Mouse (Mus musculus): ENCODE results near the gene Gm45716.

Gm45716 gene

DNA sequence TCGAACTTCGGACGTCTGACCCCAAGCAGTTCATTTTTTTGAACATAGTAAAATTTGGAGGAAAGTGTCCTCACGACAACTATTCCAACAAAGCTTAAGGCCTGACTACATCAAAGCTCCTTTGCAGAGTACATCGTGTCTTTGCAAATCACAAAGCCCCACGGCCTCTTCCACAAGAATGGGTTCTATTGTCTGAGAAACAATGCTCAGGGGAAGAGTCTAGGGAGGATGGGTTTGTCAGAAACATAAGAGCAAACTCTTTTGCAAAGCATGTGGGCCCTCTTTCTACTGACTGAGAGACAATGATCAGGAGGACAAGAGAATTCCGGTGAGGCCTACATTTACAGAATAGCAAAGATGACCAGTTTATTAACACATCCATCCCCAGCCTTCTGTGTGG is 26.8 kb downstream of the Gm45716 start:
- no peak for DNase-seq (ENCODE audit: low spot score)

DNA sequence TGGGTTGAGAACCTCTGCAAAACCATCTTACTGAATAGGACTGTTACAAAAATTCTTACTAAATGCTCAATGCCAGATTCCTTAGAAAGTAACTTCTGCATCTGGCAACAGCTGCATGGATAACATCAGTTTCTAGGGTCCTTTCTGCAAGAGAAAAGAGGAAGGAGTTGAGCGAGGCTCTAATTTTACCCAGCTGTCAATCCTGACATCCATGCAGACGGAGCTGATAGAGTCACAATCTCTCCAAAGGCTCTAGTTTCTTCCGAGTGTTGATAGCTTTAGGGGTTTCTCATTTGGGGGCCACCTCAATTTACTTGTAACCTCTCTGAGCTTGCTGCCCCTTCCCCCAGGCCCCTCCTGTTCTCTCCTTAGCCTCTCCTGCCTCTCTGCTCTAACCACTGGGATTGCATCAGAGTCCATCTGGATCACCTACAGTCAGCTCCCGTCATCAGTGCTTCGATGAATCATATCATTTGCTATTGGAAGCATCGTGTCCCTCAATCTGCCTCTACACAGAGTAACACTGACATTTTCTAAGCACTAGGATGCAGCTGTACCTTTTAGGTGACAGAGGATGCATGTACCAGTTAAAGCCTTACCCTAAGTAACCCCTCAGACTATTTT is 32.7 kb downstream of the Gm45716 start:
- peak; percentile 21 for DNase-seq (ENCODE audit: low spot score)

DNA sequence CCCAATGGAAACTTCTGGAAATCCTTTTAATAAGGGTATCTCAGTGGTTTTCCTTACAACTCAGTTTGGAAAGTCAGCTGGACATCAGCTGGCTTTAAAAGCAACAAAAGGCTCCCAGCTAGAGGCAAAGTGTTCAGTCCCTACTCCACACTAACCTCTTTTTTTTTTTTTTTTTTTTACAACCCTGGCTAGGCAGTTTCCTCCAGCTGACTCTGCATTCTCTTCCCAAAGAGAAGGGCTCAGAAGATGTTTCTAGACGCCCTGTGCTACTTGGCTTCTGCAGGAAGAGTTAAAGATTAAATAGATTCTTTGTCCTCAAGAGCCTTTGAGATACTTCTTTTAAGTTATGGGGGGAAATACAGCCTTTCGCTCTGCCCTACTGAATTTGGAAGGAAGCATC is 33.3 kb downstream of the Gm45716 start:
- DNase-seq (ENCODE audit: low spot score) = no peak

DNA sequence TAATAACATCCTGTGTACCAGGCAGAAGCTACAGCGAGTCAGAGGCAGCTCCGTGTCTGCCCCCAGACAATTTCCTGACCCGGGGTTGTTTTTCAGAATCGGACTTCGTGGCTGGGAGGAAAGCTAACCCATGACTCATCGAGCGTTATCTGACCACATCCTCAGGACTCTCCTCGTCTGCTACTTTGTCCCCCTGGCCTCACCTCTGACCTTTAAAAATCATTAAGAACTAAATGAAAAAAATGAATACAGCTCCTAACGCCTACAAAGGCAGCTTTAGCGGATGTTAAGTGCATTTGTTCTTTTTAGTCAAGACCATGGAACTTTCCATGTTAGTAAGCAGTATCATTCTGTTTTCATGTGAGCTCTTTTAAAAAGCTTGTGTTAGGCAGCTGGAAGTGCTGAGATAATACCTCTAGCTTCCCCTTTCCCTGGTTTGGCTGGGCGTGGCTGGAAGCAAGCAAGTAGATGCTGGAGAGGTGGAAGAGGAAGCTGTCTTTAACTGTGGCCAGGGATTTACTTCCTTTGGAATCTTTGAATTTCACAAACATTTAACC is 37.5 kb downstream of the Gm45716 start:
- peak; percentile 60 for DNase-seq (ENCODE audit: low spot score)

DNA sequence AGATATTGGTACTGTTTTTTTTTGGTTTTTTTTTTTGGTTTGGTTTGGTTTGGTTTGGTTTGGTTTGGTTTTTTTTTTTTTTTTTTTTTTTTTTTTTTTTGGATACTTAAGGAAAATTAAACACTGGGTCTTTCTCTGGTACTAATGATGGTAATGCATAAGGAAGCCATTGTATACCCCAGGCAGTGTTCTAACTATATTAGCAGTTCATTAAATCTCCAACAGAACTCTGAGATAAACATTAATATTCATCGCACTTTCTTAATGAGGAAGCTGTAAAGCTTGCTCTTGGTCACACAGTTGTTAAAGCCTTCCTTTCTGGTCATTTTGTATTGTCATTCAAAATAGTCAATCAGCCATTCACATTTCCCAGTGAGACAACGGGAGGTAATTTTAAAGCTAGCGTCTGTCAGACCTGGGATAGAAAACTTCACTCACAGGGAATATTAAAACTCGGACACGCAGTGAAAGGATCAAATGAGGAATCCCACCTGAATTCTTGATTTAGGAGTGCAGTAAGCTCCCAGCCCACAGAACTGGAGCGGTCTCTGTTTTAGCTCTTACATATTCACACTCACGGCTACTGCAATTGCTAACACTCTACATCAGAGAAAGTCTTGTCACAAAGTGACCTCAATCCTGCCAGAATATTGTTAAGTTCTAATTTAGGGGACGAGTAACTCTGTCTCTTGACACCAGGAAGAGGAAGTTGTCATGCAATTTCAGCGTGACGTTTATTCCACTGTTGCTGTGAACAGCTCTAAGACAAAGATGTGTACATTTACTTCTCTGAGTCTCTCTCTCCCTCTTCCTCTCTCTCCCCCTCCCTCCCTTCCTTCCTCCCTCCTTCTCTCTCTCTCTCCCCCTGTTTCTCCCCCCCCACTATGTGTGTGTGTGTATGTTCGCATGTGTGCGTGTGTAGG is 39.8 kb downstream of the Gm45716 start:
- DNase-seq (ENCODE audit: low spot score) = no peak

DNA sequence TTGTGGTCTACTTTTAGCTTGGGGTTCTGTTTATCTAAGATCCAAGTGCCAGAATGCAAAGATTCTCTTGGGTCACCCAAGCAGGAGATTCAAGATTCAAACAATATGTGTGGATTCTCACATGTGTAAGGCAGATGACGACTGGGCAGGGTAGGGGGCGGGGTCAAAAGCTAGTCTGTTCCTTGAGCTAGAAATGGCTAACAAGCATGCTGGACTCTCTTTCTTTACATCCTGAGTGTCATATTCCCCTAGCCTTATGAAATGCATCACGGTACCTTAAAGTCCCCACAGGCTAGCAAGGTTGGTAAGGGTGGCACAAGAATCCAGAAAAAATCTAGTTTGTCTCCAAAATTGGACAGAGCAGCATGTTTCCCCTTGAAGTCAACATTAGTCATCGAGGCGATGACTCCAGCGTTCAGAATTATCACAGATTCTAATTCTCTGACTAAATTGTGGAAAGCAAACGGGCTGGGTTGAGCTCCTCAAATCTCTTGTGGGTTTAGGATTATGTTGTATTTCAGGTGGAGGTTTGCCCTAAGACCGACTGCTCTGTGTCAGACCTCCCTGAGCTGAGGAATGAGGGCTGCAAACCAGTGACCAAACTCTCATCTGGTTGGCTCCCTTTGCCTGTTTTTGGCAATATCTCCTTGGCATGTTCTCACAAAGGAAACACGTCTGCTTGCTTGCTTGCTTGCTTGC is 40.9 kb downstream of the Gm45716 start:
- DNase-seq (ENCODE audit: low spot score) = no peak

DNA sequence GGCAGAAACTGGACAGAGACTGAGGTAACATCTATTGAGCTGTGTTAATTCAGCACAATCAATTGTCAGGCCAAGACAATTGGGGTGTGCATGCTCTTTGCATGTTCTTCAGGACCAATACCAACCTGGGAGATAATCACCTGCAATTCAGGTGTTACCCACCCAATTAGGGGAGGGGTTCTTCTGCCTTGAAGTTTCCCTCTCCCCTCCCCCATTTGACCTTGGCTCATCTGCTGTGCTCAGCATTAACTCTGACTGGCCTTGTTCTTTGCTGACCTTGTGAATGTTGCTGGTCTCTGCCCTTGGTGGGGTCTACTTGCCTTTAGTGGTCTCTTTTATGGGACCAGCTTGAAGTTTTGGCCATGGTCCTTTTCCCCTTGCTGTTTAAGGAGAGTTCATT is 42.3 kb downstream of the Gm45716 start:
- DNase-seq (ENCODE audit: low spot score) = no peak

DNA sequence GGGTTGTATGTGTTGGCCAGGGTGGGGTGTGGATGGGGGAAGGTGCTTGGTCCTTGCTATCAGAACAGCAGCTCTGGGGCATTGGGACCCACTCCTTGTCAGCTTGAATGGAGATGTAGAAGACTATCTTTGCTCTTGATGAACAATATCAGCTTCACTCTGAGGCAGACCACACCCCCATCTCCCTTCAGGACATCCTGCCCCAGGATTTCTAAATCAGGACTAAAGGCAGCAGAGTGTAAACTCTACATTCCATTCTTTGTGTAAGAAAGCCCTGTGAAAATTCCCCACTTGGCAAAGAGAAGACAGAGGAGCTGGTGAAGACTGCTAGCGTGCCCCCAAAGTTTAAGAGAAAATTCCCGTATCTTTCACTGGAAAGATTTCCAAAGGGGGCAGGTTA is 43.2 kb downstream of the Gm45716 start:
- DNase-seq (ENCODE audit: low spot score) = no peak

DNA sequence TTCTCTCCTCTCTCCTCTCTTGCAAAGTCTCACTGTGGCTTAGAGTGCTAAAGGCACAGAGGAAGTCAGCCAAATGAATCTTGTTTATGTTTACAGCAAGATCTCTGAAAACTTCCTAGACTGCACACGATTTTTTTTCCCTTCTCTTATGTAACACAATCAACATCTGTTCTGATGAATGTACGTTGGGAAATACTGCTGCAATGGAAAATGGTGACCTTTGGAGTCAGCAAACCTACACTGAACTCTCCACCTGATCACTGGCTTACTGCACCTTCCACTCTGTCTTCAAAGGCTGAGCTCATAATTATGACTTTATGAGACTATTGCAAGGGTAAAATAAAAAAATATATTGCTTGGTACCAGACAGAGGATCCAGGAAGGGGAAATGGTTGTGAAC is 44.1 kb downstream of the Gm45716 start:
- no peak for DNase-seq (ENCODE audit: low spot score)

DNA sequence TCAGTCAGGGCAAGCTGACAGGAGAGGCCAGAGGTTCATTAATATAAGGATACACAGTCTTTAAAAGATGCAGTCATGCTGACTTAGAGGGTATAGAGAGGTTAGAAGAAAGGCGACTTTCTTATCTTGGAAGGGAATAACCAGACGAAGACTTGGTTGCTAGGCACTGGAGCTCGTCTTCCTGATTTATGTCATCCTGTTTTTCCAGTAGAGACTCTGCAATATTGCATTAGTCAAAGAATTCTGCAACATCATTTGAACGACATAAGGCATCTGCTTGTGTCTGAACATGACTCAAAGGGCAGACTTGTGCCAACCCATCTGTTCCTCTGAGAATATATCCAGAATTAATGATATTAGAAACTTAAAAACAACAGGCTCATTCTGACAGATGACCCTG is 45.2 kb downstream of the Gm45716 start:
- peak; percentile 84 for DNase-seq (ENCODE audit: low spot score)

DNA sequence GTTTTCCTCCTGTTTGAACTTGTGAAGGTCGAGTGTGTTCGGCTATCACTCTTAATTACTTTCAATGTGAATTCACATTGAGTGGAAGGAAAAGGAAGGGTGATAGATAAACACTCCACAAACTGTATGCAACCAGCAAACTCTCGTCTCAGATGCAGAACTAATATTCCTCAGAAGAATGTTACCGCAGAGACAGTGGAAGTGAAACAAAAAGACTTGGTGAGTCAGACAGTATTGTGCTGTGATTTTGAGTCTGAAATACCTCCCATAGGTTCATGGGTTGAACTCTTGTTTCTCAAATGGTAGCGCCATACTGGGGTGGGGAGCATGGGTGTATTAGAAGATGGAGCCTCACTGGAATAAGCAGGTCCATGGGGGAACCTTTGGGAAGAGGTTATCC is 47.7 kb downstream of the Gm45716 start:
- no peak for DNase-seq (ENCODE audit: low spot score)

DNA sequence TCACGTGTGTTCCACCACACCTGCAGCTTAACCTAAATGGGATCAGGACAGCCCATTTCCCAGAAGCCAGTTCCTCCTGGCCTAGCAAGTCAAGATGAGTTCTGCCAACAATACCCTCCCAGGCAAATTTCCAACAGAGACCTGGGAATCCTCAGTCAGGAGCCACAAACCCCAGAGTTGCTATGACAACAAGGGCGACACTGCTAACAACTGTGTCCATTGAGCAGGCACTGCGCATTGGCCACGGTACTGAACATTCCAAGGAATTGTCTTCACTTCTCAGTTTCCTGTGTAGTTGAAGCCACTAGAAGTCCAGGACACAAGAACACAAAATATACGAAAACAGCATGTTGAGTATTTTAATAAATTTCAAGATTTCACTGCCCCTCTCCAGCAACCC is 50.1 kb downstream of the Gm45716 start:
- DNase-seq (ENCODE audit: low spot score) = no peak

DNA sequence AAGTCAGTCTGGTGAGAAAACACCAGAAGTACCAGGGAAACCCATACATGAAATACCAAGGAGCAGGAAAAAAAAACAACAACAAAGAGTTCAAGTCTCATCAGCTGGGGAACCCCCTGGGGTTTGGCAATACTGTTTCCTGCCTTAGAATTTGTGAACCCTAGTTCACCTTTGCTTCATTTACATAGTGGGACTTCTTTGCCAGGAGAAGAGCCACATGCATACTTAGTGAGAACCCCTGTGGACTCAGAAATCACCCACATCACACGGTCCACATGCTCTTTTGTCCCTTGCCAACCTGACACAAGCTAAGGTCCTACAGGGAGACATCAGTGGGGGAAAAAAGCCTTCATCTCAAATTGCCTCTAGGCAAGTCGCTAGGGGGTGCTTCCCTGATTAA is 51.2 kb downstream of the Gm45716 start:
- DNase-seq (ENCODE audit: low spot score) = no peak

DNA sequence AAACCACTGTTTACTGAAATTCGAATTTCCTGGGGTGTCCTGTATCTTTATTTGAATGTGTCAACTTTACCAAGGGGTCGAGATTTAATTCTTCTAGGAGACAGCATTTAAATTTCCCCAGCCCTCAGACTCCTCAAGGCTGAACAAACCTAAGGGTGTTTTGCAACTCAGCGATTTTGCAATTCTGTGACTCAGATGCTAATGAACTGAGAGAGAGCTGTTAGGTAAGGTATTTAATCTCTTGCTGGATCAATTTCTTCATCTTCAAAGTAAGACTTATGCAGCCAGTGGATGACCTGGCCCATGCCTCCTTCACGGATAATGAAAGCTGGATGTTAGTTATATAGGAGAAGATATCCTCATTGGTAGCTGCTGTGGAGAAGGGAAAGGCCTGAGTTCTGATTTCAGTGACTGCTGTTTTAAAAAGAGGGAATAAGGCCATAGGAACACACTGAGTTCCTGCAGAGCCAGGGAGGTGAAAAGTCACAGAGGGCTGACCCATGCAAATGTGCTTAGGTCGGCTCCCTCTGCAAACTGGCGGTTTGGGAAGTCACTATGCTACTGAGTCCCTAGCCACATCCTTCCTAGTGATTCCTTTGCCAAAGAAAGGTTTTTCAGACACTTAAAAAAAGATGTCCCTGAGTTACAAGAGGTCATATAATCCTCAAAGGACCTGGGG is 53.3 kb downstream of the Gm45716 start:
- no peak for DNase-seq (ENCODE audit: low spot score)

DNA sequence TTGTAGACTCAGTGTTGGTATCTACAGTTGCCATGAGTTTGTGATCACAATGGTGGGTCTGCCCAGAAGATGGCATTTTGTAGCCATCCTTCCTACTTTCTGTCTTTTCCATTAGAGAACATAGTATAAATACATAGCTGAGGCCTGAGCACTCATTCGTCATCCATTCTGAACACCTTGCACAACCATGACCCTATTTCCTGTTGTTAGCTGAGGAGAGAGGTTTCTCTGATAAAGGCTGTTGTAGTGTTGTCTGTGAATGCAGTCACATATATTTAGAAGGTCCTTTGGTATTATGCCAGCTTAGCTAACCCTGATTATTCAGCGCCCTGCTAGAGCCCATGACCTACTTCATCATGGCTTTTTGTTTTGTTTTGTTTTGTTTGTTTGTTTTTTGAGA is 54.4 kb downstream of the Gm45716 start:
- DNase-seq (ENCODE audit: low spot score) = no peak

DNA sequence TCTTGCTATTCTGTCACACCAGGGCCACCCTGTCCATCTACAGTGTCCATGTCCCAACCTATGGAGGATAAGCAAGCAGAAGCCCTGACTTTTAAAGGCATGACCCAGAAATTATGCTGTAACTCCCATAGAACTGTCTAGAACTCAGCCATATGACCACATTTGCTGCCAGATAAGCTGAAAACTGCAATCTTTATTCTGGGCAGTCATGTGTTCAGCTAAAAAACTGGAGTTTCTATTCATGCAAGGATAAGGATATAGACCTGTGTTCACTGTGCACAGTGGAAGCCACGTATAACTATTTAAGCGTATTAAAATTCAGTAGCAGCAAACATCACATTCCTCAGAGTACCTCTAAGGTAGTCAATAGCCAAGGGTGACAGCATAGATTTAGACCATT is 55.8 kb downstream of the Gm45716 start:
- no peak for DNase-seq (ENCODE audit: low spot score)

DNA sequence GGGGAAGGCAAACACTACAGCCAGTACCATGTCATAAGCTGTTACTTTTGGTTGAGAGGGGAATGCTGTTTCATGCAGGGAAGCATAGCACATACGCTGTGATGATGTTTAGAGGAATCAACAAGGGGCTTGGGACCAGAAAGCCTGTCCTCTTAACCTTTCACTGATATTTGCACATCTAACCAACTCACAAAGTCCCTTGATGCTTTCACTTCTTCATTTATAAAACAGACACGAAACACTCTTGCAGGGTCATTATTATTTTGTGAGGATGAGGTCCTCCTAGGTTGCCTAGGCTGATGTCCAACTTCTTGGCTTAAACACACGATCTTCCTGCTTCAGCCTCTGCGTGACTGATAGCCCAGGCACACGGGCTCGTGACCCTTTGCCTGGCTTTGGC is 58.1 kb downstream of the Gm45716 start:
- DNase-seq (ENCODE audit: low spot score) = no peak

DNA sequence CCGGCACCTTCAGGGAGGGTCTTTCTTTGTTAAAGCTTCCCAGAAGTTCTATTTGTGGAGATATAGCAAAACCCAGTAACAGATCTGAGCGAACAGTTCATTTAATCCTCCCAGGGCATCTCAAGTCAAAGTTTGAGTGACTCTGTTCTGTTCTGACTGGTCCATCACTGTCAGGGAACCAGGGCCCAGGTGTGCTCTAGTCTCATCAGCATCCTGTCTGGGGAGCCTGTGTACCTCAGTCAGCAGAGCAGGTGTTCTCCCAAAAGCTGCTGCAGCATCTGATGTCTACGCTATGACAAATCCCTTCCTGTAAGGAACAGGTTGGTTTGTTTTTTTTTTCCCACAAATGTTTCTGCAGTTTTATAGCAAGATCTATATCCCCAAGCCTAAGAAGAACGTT is 59.2 kb downstream of the Gm45716 start:
- DNase-seq (ENCODE audit: low spot score) = no peak

DNA sequence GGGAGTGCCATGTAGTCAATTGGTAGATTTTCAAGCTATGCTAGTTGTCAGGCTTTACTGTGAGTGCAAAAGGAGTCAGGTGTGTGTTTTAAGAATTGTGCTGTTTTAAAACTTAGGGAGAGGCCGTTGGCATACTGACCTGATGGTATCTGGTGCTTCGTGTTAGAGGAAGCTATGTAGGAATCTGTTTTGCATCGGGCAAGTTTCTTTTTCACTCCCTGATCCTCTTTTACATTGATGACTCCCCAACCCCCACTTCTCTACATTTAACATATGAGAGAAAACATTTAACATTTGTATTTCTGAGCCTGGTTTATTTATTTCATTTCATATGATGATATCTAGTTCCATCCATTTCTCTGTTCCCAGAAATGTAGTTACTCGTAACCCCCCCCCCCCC is 60.3 kb downstream of the Gm45716 start:
- DNase-seq (ENCODE audit: low spot score) = no peak

DNA sequence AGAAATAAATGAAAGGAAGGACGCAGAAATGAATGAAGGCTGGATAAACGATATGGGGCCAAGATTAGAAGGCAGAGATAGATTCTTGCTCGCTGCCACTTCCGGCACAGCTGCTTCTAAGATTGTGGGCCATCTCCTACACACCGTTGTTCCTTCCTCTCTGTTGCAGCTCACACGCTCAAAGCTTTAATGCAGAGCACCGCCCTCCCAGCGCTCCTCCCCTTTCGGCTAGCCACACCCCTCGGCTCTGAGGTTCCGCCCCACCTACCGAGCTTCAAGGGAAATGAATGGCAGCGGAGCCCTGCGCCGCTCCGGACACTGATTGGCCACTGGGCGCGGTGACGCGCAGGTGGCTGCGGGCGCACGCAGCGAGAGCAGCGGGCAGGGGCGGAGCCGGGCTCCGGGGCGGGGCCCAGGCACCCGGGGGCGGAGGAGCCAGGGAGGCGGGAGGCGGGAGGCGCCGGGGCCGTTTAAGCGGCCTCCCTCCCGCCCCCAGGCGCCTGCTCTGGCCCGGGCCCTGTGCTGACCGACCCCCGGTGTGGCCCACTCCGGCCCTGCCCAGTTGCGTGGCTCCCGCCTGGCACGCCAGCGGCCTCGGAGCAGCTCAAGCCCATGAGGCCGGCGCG is 61.7 kb downstream of the Gm45716 start, which contains the start of gene Mmd:
Gene Mmd, plus strand, starts transcription at position 432 of the 626 bp plus-strand sequence.
- DNase-seq (ENCODE audit: low spot score) = peak; percentile 97

DNA sequence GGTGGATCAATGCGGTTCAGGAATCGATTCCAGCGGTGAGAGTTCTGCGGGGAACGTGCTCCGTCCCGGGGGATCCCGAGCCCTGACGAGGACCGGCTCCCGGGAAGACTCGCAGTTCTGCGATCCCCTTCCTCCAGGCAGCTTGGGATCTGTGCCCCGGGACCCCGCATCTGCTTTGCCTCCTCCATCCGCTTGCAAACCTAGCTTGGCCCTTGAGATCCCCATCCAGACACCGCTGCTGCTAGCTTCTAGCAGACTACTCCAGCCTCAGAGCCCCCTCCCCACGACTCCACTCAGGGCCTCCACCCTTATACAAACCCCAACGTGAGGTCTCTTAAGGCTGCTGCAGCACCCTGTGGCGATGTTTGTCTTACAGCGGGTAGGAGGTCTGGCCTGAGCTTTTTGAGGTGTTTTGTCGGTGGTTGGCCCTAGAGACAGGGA is 62.2 kb downstream of the Gm45716 start:
- DNase-seq (ENCODE audit: low spot score) = no peak

DNA sequence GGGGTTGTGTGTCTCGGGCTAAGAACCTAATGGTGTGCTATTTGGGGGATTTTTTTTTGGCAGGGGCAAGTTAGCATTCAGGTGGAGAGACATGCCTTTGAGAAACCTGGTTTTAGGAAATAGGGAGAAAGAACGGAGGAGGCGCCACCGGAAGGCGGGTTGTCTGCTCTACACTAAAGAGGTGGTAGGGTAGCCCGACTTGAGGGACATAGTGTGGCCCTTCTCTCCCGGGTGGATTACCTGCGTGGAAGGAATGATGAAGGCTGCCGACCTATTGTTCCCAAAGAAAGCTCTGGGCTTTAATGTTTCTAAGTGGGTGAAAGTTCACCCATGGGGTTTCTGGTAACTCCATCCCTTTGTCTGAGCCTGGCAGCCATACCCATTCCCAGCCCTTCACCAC is 62.7 kb downstream of the Gm45716 start:
- DNase-seq (ENCODE audit: low spot score) = no peak
